Mouse (Mus musculus) cortical plate, adult 2 months (tissue): ENCODE results near the gene Kank1.

Source experiments
- CTCF ChIP-seq: fragments of 200-500 bp; IDR thresholded peaks from 2 replicates; pipeline ENCODE4 v1.5.1; 2011; ENCODE audit warnings: mild to moderate bottlenecking, control low read depth, low read length; ENCODE audit not compliant: insufficient read depth; ENCODE audit errors: extremely low read depth
- POLR2A ChIP-seq: fragments of 200-500 bp; IDR thresholded peaks from 2 replicates; pipeline ENCODE4 v1.6.1; 2011; ENCODE audit warnings: mild to moderate bottlenecking, low read length, control low read depth; ENCODE audit not compliant: insufficient read depth; ENCODE audit errors: extremely low read depth

DNA sequence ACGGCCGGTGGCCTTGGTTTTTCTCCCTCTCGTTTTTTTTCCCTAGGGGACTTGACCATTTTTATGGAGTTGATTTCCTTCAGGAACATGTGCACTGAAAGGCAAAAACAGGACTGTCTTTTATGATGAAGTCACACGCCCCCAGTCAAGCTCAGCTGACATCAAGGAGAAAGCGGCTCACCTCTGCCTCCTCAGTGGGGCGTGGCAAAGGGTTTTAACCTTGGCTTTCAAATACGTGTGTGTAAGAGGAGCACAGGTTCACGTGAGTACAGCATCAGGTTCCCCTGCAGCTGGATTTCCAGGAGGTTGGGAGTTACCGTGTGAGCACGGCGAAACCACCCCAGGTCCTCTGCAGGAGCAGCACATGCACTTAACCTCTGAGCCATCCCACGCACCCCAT lies 33.7 kb upstream of the Kank1 start:
- TF ChIP-seq POLR2A: no peak
- no peak for TF ChIP-seq CTCF
